Mouse (Mus musculus) lung, postnatal 0 days (tissue): Measurements from ENCODE around the gene Dpf1.

Source experiments
- CTCF ChIP-seq: IDR thresholded peaks from 2 replicates; pipeline ENCODE4 v1.5.1; 2016; ENCODE audit warnings: antibody characterized with exemption, mild to moderate bottlenecking
- EP300 ChIP-seq: IDR thresholded peaks from 2 replicates; pipeline ENCODE4 v1.6.1; 2016; ENCODE audit warnings: antibody characterized with exemption, mild to moderate bottlenecking, control low read depth

GRCm38 (mm10) chr7:29255875-29256274 lies 47.9 kb upstream of the Dpf1 start:
- TF ChIP-seq CTCF (no peak), EP300 (no peak)
